Mouse (Mus musculus): ENCODE measurements around the gene Insl5. TPM values are rescaled to one million over a fixed set of nuclear protein-coding genes. Genes with fewer than 3 reads are reported as not detected.

Insl5 gene
- polyA plus RNA-seq, 1 experiment from 2014 or later: not detected

GRCm38 (mm10) chr4:102987756-102988155, 38.9 kb downstream of the Insl5 start:
- WGBS (ENCODE audit: insufficient replicate concordance): 39% methylated on average over 2 of the region's 2 CpGs
- Histone ChIP-seq H3K4me3 (no peak overlapping the region), H3K27ac (no peak overlapping the region), H3K4me1 (no peaks in the 10 kb centered on the region), H3K27me3 (replicated peaks) (no peaks in the 10 kb centered on the region; the same call in 1 of the 2 replicates), H3K4me2 (no peak overlapping the region), H3K9me3 (replicated peaks) (no peaks in the 10 kb centered on the region), H3K9ac (no peak overlapping the region), H3K36me3 (no peaks in the 10 kb centered on the region)
- ATAC-seq: no peak

DNA sequence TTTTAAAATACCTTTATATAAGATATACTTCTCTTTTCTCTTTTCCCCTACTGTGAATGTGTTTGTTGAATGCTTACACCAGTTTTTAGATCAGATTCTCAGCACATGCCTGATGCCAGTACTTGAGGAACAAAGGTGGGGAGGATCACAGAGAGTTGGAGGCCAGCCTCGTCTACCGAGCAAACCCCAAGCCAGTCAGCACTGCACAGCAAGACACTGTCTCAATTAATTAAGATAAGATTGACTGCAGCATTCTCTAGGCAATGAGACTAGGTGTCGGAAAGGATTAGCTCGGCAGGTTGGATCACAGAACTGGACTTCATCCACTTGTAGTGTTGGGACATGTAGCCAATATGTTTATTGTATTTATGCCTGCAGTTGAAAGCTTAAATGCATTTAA, 39.3 kb downstream of the Insl5 start:
- Histone ChIP-seq H3K4me1 (no peaks in the 10 kb centered on the region), H3K4me2 (no peak overlapping the region), H3K9me3 (replicated peaks) (no peaks in the 10 kb centered on the region), H3K36me3 (no peaks in the 10 kb centered on the region), H3K9ac (no peak overlapping the region), H3K27ac (no peak overlapping the region), H3K27me3 (replicated peaks) (no peaks in the 10 kb centered on the region; the same call in 1 of the 2 replicates), H3K4me3 (no peak overlapping the region)
- no peak for ATAC-seq
- 61% methylated on average over 4 of the region's 4 CpGs for WGBS (ENCODE audit: insufficient replicate concordance)

DNA sequence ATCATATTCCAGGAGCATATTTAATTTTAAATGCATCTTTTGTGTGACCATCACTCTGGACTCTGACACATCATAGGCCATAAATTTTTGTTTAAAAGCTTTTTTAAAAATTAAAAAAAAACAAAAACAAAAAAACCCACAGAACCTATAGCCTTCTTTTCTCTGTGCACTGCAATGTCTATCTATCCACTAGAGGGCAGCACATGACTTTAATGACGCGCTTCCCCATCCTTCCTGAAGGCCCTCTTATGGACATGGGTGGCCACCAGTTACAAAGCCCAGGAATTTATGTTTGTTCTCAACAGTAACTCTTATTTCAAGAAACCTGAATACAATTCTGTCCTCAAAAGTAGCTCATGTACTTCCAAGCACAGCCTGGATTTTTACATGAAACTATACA, 39.7 kb downstream of the Insl5 start:
- H3K4me1 ChIP-seq: no peaks in the 10 kb centered on the region
- no peaks in the 10 kb centered on the region for H3K9me3 ChIP-seq (replicated peaks)
- ATAC-seq: no peak
- H3K36me3 ChIP-seq: no peaks in the 10 kb centered on the region
- no peak overlapping the region for H3K4me2 ChIP-seq
- H3K4me3 ChIP-seq: no peak overlapping the region
- WGBS (ENCODE audit: insufficient replicate concordance): 5% methylated on average over 2 of the region's 2 CpGs
- no peak overlapping the region for H3K9ac ChIP-seq
- no peak overlapping the region for H3K27ac ChIP-seq
- no peaks in the 10 kb centered on the region; the same call in 1 of the 2 replicates for H3K27me3 ChIP-seq (replicated peaks)

- 59% methylated on average over 7 of the region's 7 CpGs for WGBS (ENCODE audit: insufficient replicate concordance)
Measured at GRCm38 (mm10) chr4:102986173-102986572, 40.5 kb downstream of the Insl5 start.

DNA sequence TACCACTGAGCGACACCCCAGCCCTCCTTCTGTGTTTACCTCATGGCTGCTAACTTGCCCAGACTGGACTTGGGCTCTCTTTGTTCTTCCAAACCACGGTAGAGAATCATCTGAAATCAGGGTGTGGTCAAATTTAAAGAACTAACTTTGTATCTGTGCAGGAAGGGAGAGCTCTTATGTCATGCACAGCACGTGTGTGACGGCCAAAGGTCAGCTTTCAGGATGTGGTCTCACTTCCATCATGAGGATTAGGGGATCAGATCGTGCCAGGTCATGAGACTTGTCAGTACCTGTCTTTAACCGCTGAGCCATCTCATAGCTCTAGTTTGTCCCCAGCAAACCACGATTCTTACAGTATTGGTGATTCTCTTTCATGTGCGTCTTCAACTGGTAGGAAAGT, 44.9 kb downstream of the Insl5 start:
- Histone ChIP-seq H3K27me3 (replicated peaks) (peaks cover 28% of the 10 kb centered on the region), H3K4me2 (no peak overlapping the region), H3K4me3 (no peak overlapping the region), H3K9ac (no peak overlapping the region), H3K36me3 (no peaks in the 10 kb centered on the region), H3K4me1 (0 out of 2 replicates have a peak, but pooled peaks cover 4% of the 10 kb centered on the region), H3K27ac (no peak overlapping the region), H3K9me3 (replicated peaks) (no peaks in the 10 kb centered on the region)
- no peak for ATAC-seq
- WGBS (ENCODE audit: insufficient replicate concordance): 47% methylated on average over 8 of the region's 8 CpGs

More at GRCm38 (mm10) chr4:102986173-102986572, 40.5 kb downstream of the Insl5 start:
- no peak overlapping the region for H3K4me2 ChIP-seq
- H3K36me3 ChIP-seq: no peaks in the 10 kb centered on the region
- ATAC-seq: no peak
- no peak overlapping the region for H3K4me3 ChIP-seq
- no peaks in the 10 kb centered on the region; the same call in 1 of the 2 replicates for H3K27me3 ChIP-seq (replicated peaks)
- H3K9ac ChIP-seq: no peak overlapping the region
- H3K27ac ChIP-seq: no peak overlapping the region
- H3K9me3 ChIP-seq (replicated peaks): no peaks in the 10 kb centered on the region
- H3K4me1 ChIP-seq: no peaks in the 10 kb centered on the region

DNA sequence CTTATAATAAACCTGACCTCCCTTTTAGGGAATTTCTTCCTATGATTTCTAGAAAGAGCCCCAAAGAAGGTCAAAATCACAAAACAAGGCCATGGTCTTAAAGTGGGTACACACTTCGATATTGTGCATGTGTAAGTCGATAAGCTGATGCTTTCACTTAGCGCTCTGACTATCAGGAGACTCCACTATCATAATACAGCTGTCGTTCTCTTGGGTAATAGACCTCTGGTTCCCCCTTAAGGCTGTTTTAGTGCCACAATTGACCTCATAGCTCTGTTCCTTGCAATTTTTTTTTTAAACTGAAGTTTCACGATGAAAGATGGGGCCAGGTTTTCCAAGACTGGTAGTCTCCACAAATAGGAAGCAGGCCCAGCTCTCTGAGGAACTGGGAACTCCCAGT, 47.3 kb downstream of the Insl5 start:
- Histone ChIP-seq H3K36me3 (no peaks in the 10 kb centered on the region), H3K4me2 (peak overlapping the region; percentile 54), H3K4me1 (0 out of 2 replicates have a peak, but pooled peaks cover 4% of the 10 kb centered on the region), H3K27ac (no peak overlapping the region), H3K9me3 (replicated peaks) (no peaks in the 10 kb centered on the region), H3K9ac (no peak overlapping the region), H3K4me3 (no peak overlapping the region; the same call in 1 of the 2 replicates), H3K27me3 (replicated peaks) (peaks cover 28% of the 10 kb centered on the region)
- WGBS (ENCODE audit: insufficient replicate concordance): 41% methylated on average over 5 of the region's 5 CpGs
- no peak for ATAC-seq

DNA sequence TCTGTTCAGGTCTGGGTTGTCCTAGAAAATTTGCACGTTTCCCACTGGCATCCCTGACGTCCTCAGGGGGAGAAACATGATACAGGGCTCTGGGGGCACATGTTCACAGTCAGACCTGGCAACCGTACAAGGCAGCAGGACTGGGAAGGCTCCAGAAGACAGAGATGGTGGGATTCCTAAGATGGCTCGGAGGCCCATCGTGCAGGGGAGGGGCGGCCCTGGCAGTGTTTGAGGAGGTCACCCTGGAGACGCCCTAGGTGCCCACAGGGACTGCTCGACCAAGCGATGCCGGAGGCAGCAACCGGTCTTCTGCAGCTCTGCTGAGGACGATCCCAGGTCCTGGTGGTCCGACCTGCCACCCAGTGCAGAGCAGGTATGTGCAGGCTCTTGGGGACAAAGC, 48.2 kb downstream of the Insl5 start, which contains the start of gene Tctex1d1:
TSS of gene Tctex1d1 (plus strand) at position 167 of the 400 bp plus-strand sequence.
- H3K36me3 ChIP-seq: no peaks in the 10 kb centered on the region
- peak; percentile 40 for ATAC-seq
- H3K9me3 ChIP-seq (replicated peaks): no peaks in the 10 kb centered on the region
- no peak within 1 kb of the TSS for H3K9ac ChIP-seq
- H3K27ac ChIP-seq: no peak within 1 kb of the TSS
- H3K4me1 ChIP-seq: 0 out of 2 replicates have a peak, but pooled peaks cover 4% of the 10 kb centered on the region
- 8% methylated on average over 13 of the region's 13 CpGs for WGBS (ENCODE audit: insufficient replicate concordance)
- H3K4me2 ChIP-seq: peak within 1 kb of the TSS; percentile 54
- H3K27me3 ChIP-seq (replicated peaks): peaks cover 28% of the 10 kb centered on the region
- H3K4me3 ChIP-seq: peak within 1 kb of the TSS; percentile 30

GRCm38 (mm10) chr4:102977778-102978321, 48.8 kb downstream of the Insl5 start:
- 0 out of 2 replicates have a peak, but pooled peaks cover 4% of the 10 kb centered on the region for H3K4me1 ChIP-seq
- no peak overlapping the region for H3K9ac ChIP-seq
- H3K4me3 ChIP-seq: no peak overlapping the region
- peaks cover 28% of the 10 kb centered on the region for H3K27me3 ChIP-seq (replicated peaks)
- no peak overlapping the region for H3K27ac ChIP-seq
- no peaks in the 10 kb centered on the region for H3K9me3 ChIP-seq (replicated peaks)
- H3K4me2 ChIP-seq: peak overlapping the region; percentile 46
- no peak for ATAC-seq
- 11% methylated on average over 16 of the region's 16 CpGs for WGBS (ENCODE audit: insufficient replicate concordance)
- H3K36me3 ChIP-seq: no peaks in the 10 kb centered on the region

GRCm38 (mm10) chr4:102976290-102977275, 50.1 kb downstream of the Insl5 start:
- no peak for ATAC-seq
- Histone ChIP-seq H3K4me3 (no peak overlapping the region), H3K4me2 (no peak overlapping the region), H3K27me3 (replicated peaks) (peaks cover 28% of the 10 kb centered on the region), H3K36me3 (no peaks in the 10 kb centered on the region), H3K4me1 (0 out of 2 replicates have a peak, but pooled peaks cover 4% of the 10 kb centered on the region), H3K9ac (no peak overlapping the region), H3K27ac (no peak overlapping the region), H3K9me3 (replicated peaks) (no peaks in the 10 kb centered on the region)
- WGBS (ENCODE audit: insufficient replicate concordance): 43% methylated on average over 12 of the region's 12 CpGs

- no peaks in the 10 kb centered on the region for H3K36me3 ChIP-seq
- H3K4me3 ChIP-seq: no peak overlapping the region
- H3K27ac ChIP-seq: no peak overlapping the region
- no peak overlapping the region for H3K4me2 ChIP-seq
- peaks cover 16% of the 10 kb centered on the region for H3K27me3 ChIP-seq (replicated peaks)
- H3K9me3 ChIP-seq (replicated peaks): no peaks in the 10 kb centered on the region
- 0 out of 2 replicates have a peak, but pooled peaks cover 4% of the 10 kb centered on the region for H3K4me1 ChIP-seq
- no peak overlapping the region for H3K9ac ChIP-seq
- ATAC-seq: no peak
- 63% methylated on average over 5 of the region's 5 CpGs for WGBS (ENCODE audit: insufficient replicate concordance)
Measured at GRCm38 (mm10) chr4:102974172-102974571, 52.5 kb downstream of the Insl5 start.

- no peak overlapping the region for H3K9ac ChIP-seq
- ATAC-seq: no peak
- H3K4me1 ChIP-seq: no peaks in the 10 kb centered on the region
- no peaks in the 10 kb centered on the region for H3K36me3 ChIP-seq
- no peak overlapping the region for H3K4me2 ChIP-seq
- H3K27me3 ChIP-seq (replicated peaks): no peaks in the 10 kb centered on the region; the same call in 1 of the 2 replicates
- 48% methylated on average over 3 of the region's 3 CpGs for WGBS (ENCODE audit: insufficient replicate concordance)
- no peak overlapping the region for H3K27ac ChIP-seq
- H3K4me3 ChIP-seq: no peak overlapping the region
- H3K9me3 ChIP-seq (replicated peaks): no peaks in the 10 kb centered on the region
Measured at GRCm38 (mm10) chr4:102972071-102972470, 54.6 kb downstream of the Insl5 start.

DNA sequence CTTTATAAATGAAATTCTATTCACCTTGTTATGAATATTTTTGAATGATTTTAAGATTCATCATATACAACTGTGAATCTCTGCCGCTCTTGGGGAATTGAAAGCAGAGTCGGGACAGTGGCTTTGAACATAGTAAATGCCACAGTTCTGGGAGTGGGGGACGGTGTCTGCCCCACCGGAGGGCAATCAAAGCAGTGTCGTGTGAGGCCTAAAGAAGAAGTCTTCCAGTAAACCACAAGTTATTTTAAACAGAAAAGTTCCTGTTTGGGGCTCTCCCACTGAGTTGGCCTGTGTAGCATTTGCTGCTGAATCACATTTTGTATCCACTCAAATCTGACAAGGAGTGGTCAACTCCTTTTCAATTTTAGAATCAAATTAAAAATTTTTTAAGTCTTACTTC, 55.5 kb downstream of the Insl5 start:
- no peaks in the 10 kb centered on the region for H3K27me3 ChIP-seq (replicated peaks)
- H3K4me3 ChIP-seq: no peak overlapping the region
- H3K9me3 ChIP-seq (replicated peaks): no peaks in the 10 kb centered on the region
- 36% methylated on average over 5 of the region's 5 CpGs for WGBS (ENCODE audit: insufficient replicate concordance)
- ATAC-seq: no peak
- H3K4me1 ChIP-seq: no peaks in the 10 kb centered on the region
- H3K4me2 ChIP-seq: no peak overlapping the region
- no peak overlapping the region for H3K27ac ChIP-seq
- no peak overlapping the region for H3K9ac ChIP-seq
- no peaks in the 10 kb centered on the region for H3K36me3 ChIP-seq

Data from liver, embryonic 12.5 days (tissue).